Mouse (Mus musculus) MEL (cell line): ENCODE results near the gene Lpar5. TPM values are rescaled to one million over a fixed set of nuclear protein-coding genes. Genes with fewer than 3 reads are reported as not detected.
A peak's percentile ranks its signal among the peaks of the same experiment; 100 is the strongest.

ENCODE experiments used
- DNase-seq: peaks from one replicate; pipeline ENCODE4 v3.0.0; 2011; ENCODE audit warnings: low read depth, low spot score
- H3K27ac ChIP-seq: 2 replicates; pipeline ENCODE4 v1.5.1; 2012; ENCODE audit warnings: low read depth, mild to moderate bottlenecking, control low read depth, low read length, moderate library complexity; ENCODE audit not compliant: control insufficient read depth
- H3K27me3 ChIP-seq, 2 experiments: fragments of 150-350 bp in 1 of 2; sonication (generic) in 1 of 2; 2 replicates each; pipeline ENCODE4 v1.6.1; 2012; ENCODE audit warnings: low read length in 2 of 2, mild to moderate bottlenecking in 2 of 2, improper control_type of control experiment in 1 of 2, moderate library complexity in 1 of 2; ENCODE audit not compliant: insufficient read depth in 2 of 2, control insufficient read depth in 1 of 2
- H3K36me3 ChIP-seq, 2 experiments: 2 replicates each; pipeline ENCODE4 v1.6.1; 2012 to 2014; ENCODE audit warnings: low read length in 2 of 2, improper control_type of control experiment in 1 of 2, inconsistent platforms in 1 of 2, mild to moderate bottlenecking in 1 of 2; ENCODE audit not compliant: insufficient read depth in 2 of 2, control insufficient read depth in 1 of 2
- H3K4me1 ChIP-seq, 2 experiments: fragments of 150-350 bp in 1 of 2; sonication (generic) in 1 of 2; 2 replicates each; pipeline ENCODE4 v1.6.1; 2012; ENCODE audit warnings: low read length in 2 of 2, improper control_type of control experiment in 1 of 2, mild to moderate bottlenecking in 1 of 2; ENCODE audit not compliant: insufficient read depth in 2 of 2, control insufficient read depth in 1 of 2
- H3K4me3 ChIP-seq, 2 experiments: fragments of 150-350 bp in 1 of 2; sonication (generic) in 1 of 2; 2 replicates each; pipeline ENCODE4 v1.5.1; 2012; ENCODE audit warnings: low read depth in 2 of 2, low read length in 2 of 2, mild to moderate bottlenecking in 2 of 2, moderate library complexity in 2 of 2, control low read depth in 1 of 2, improper control_type of control experiment in 1 of 2; ENCODE audit not compliant: control insufficient read depth in 1 of 2, insufficient read depth in 1 of 2
- H3K79me2 ChIP-seq: 2 replicates; pipeline ENCODE4 v1.6.1; 2012; ENCODE audit warnings: mild to moderate bottlenecking, low read length, moderate library complexity; ENCODE audit not compliant: control insufficient read depth, poor library complexity, insufficient read depth
- H3K9ac ChIP-seq: 2 replicates; pipeline ENCODE4 v1.6.1; 2012; ENCODE audit warnings: low read depth, mild to moderate bottlenecking, control low read depth, low read length, moderate library complexity; ENCODE audit not compliant: control insufficient read depth, poor library complexity, severe bottlenecking
- H3K9me3 ChIP-seq: fragments of 150-350 bp; sonication (generic); replicated peaks from 2 replicates; pipeline ENCODE4 v1.6.1; 2012; ENCODE audit warnings: mild to moderate bottlenecking, low read length, improper control_type of control experiment, moderate library complexity; ENCODE audit not compliant: insufficient read depth
- CHD2 ChIP-seq: IDR thresholded peaks from 2 replicates; pipeline ENCODE4 v1.6.1; 2011; ENCODE audit warnings: low read length, improper control_type of control experiment
- ELF1 ChIP-seq: IDR thresholded peaks from 2 replicates; pipeline ENCODE4 v1.6.1; 2014; ENCODE audit warnings: low read depth, mild to moderate bottlenecking, inconsistent platforms, low read length, improper control_type of control experiment, moderate library complexity
- EP300 ChIP-seq, 2 experiments: IDR thresholded peaks; 2 replicates each; pipeline ENCODE4 v1.6.1; 2011; ENCODE audit warnings: improper control_type of control experiment in 2 of 2, low read length in 2 of 2, low read depth in 1 of 2, mild to moderate bottlenecking in 1 of 2
- GABPA ChIP-seq: IDR thresholded peaks from 2 replicates; pipeline ENCODE4 v1.6.1; 2012; ENCODE audit warnings: low read depth, mild to moderate bottlenecking, inconsistent platforms, low read length, improper control_type of control experiment, moderate library complexity
- HCFC1 ChIP-seq: IDR thresholded peaks from 2 replicates; pipeline ENCODE4 v1.6.1; 2012; ENCODE audit warnings: low read depth, mild to moderate bottlenecking, inconsistent platforms, low read length, improper control_type of control experiment, moderate library complexity
- JUND ChIP-seq: IDR thresholded peaks from 2 replicates; pipeline ENCODE4 v1.6.1; 2011; ENCODE audit warnings: low read depth, mild to moderate bottlenecking, improper control_type of control experiment, low read length
- KAT2A ChIP-seq: conservative IDR thresholded peaks from 2 replicates; pipeline ENCODE4 v1.6.1; 2012; ENCODE audit warnings: low read depth, low read length, improper control_type of control experiment, inconsistent platforms
- MAFK ChIP-seq: IDR thresholded peaks from 2 replicates; pipeline ENCODE4 v1.6.1; 2011; ENCODE audit warnings: low read depth, mild to moderate bottlenecking, low read length, improper control_type of control experiment, borderline replicate concordance
- MAX ChIP-seq: IDR thresholded peaks from 2 replicates; pipeline ENCODE4 v1.6.1; 2011; ENCODE audit warnings: low read length, improper control_type of control experiment
- MAZ ChIP-seq: IDR thresholded peaks from 2 replicates; pipeline ENCODE4 v1.6.1; 2012; ENCODE audit warnings: low read depth, mild to moderate bottlenecking, inconsistent platforms, low read length, improper control_type of control experiment
- MEF2A ChIP-seq: IDR thresholded peaks from 2 replicates; pipeline ENCODE4 v1.6.1; 2014; ENCODE audit warnings: low read depth, mild to moderate bottlenecking, inconsistent platforms, low read length, improper control_type of control experiment; ENCODE audit not compliant: poor library complexity, insufficient replicate concordance, severe bottlenecking; ENCODE audit errors: extremely low read depth
- MXI1 ChIP-seq: IDR thresholded peaks from 2 replicates; pipeline ENCODE4 v1.6.1; 2011; ENCODE audit warnings: mild to moderate bottlenecking, low read depth, low read length, improper control_type of control experiment
- MYB ChIP-seq: IDR thresholded peaks from 2 replicates; pipeline ENCODE4 v1.6.1; 2011; ENCODE audit warnings: mild to moderate bottlenecking, low read depth, low read length, improper control_type of control experiment
- MYC ChIP-seq: IDR thresholded peaks from 2 replicates; pipeline ENCODE4 v1.6.1; 2011; ENCODE audit warnings: low read depth, mild to moderate bottlenecking, low read length, improper control_type of control experiment, moderate library complexity
- POLR2A ChIP-seq, 2 experiments: IDR thresholded peaks; 2 replicates each; pipeline ENCODE4 v1.6.1; 2011 to 2012; ENCODE audit warnings: low read length in 2 of 2, mild to moderate bottlenecking in 2 of 2, control low read depth in 1 of 2, improper control_type of control experiment in 1 of 2, low read depth in 1 of 2, moderate library complexity in 1 of 2; ENCODE audit not compliant: control insufficient read depth in 1 of 2, insufficient read depth in 1 of 2, poor library complexity in 1 of 2
- POLR2AphosphoS2 ChIP-seq: IDR thresholded peaks from 2 replicates; pipeline ENCODE4 v1.6.1; 2011; ENCODE audit warnings: low read length, improper control_type of control experiment
- POLR2AphosphoS5 ChIP-seq: IDR thresholded peaks from 2 replicates; pipeline ENCODE4 v1.6.1; 2012; ENCODE audit warnings: low read depth, borderline replicate concordance, mild to moderate bottlenecking, inconsistent platforms, low read length, moderate library complexity, mixed read lengths
- RAD21 ChIP-seq: IDR thresholded peaks from 2 replicates; pipeline ENCODE4 v1.6.1; 2011; ENCODE audit warnings: mild to moderate bottlenecking, low read depth, low read length, improper control_type of control experiment
- RCOR1 ChIP-seq: IDR thresholded peaks from 2 replicates; pipeline ENCODE4 v1.6.1; 2012; ENCODE audit warnings: low read depth, mild to moderate bottlenecking, inconsistent platforms, low read length, improper control_type of control experiment
- SIN3A ChIP-seq: IDR thresholded peaks from 2 replicates; pipeline ENCODE4 v1.6.1; 2012; ENCODE audit warnings: low read length, improper control_type of control experiment, inconsistent platforms
- SMC3 ChIP-seq: IDR thresholded peaks from 2 replicates; pipeline ENCODE4 v1.6.1; 2011; ENCODE audit warnings: low read depth, low read length, improper control_type of control experiment
- TAL1 ChIP-seq: IDR thresholded peaks from 2 replicates; pipeline ENCODE4 v1.6.1; 2012; ENCODE audit warnings: mild to moderate bottlenecking, inconsistent platforms, low read length, moderate library complexity, mixed read lengths
- TBP ChIP-seq: IDR thresholded peaks from 2 replicates; pipeline ENCODE4 v1.8.0; 2011; ENCODE audit warnings: low read depth, low read length, improper control_type of control experiment
- UBTF ChIP-seq: IDR thresholded peaks from 2 replicates; pipeline ENCODE4 v1.6.1; 2012; ENCODE audit warnings: low read depth, mild to moderate bottlenecking, inconsistent platforms, low read length, improper control_type of control experiment, moderate library complexity, borderline replicate concordance; ENCODE audit not compliant: insufficient read depth
- USF2 ChIP-seq, 2 experiments: IDR thresholded peaks; 2 replicates each; pipeline ENCODE4 v1.6.1; 2011 to 2012; ENCODE audit warnings: improper control_type of control experiment in 2 of 2, low read length in 2 of 2, borderline replicate concordance in 1 of 2, inconsistent platforms in 1 of 2, low read depth in 1 of 2, mild to moderate bottlenecking in 1 of 2; ENCODE audit not compliant: insufficient read depth in 1 of 2
- ZC3H11A ChIP-seq: IDR thresholded peaks from 2 replicates; pipeline ENCODE4 v1.6.1; 2012; ENCODE audit warnings: low read depth, mild to moderate bottlenecking, inconsistent platforms, low read length, improper control_type of control experiment
- ZNF384 ChIP-seq: IDR thresholded peaks from 2 replicates; pipeline ENCODE4 v1.6.1; 2012; ENCODE audit warnings: low read depth, mild to moderate bottlenecking, inconsistent platforms, low read length, improper control_type of control experiment
- polyA plus RNA-seq, 2 experiments: library from polyadenylated mRNA; stranded (reverse) in 1 of 2; unstranded in 1 of 2; fragments of >175 nt in 1 of 2; fragments of >200 nt in 1 of 2; gene quantifications; 2 replicates each; pipeline versions ENCODE4 v1.2.1 to v1.2.4; 2012; ENCODE audit warnings: low replicate concordance in 2 of 2, low read depth in 1 of 2; ENCODE audit not compliant: insufficient read length in 2 of 2, insufficient read depth in 1 of 2, missing spikeins in 1 of 2
- total RNA-seq: library from RNA; depleted of rRNA; stranded (reverse); fragments of 300-350 nt; gene quantifications from 2 replicates; pipeline ENCODE4 v1.2.3, GENCODE M21; 2012

Lpar5 gene
- total and polyA plus RNA-seq, 3 experiments = 2.8 to 16.2 TPM; not detected in 1

- no peak for TF ChIP-seq MAFK
- no peak for TF ChIP-seq TAL1
- TF ChIP-seq RAD21 = no peak
- TF ChIP-seq, all 39 proteins: peak for 14
Observed at GRCm38 (mm10) chr6:125039533-125040153, 28.1 kb upstream of the Lpar5 start, which contains the start of gene Ing4 (continued).

- Histone ChIP-seq H3K9me3 (no peaks in the 10 kb centered on the region), H3K27me3 (no peaks in the 10 kb centered on the region), H3K4me3 (peak overlapping the region; percentile 81 to 86), H3K4me1 (peaks cover 13 to 18% of the 10 kb centered on the region in 2 experiments), H3K79me2 (peaks cover 5% of the 10 kb centered on the region; the same call in 1 of the 2 replicates), H3K9ac (peak overlapping the region; percentile 80), H3K36me3 (peaks cover 0 to 22% of the 10 kb centered on the region in 2 experiments; a peak in 3 of 4 replicates), H3K27ac (peak overlapping the region; percentile 88)
- TF ChIP-seq CHD2 (no peak), POLR2AphosphoS5 (no peak), GABPA (no peak), MEF2A (no peak), JUND (peak; percentile 42; the same call in 1 of the 2 replicates)
- DNase-seq = peak; percentile 49
Observed at GRCm38 (mm10) chr6:125040221-125040620, 27.5 kb upstream of the Lpar5 start.

DNA sequence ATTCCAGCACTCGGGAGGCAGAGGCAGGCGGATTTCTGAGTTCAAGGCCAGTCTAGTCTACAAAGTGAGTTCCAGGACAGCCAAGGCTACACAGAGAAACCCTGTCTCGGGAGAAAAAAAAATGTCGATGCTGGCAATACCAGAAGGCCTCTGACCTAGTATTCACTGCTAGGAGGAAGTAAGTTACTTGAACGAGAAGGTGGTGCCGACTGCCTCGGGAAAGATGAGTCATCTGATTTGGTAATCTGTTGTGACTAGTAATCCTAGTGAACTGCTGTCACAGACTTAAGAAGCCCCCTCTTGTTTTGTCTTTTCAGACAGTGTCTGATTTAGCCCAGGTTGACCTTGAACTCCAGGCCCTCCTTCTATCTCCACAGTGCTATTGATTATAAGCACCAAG, 26.7 kb upstream of the Lpar5 start:
- Histone ChIP-seq H3K27me3 (no peaks in the 10 kb centered on the region), H3K36me3 (peaks cover 0 to 22% of the 10 kb centered on the region in 2 experiments; a peak in 3 of 4 replicates), H3K79me2 (peaks cover 5% of the 10 kb centered on the region; the same call in 1 of the 2 replicates), H3K4me3 (peak overlapping the region; percentile 81 to 86), H3K9me3 (no peaks in the 10 kb centered on the region), H3K4me1 (peaks cover 13 to 18% of the 10 kb centered on the region in 2 experiments), H3K9ac (peak overlapping the region; percentile 80), H3K27ac (peak overlapping the region; percentile 88)
- peak; percentile 91 for DNase-seq
- TF ChIP-seq ELF1 = no peak
- no peak for TF ChIP-seq MEF2A
- TF ChIP-seq TAL1 = no peak
- no peak for TF ChIP-seq POLR2AphosphoS2
- peak; percentile 30; the same call in 1 of the 2 replicates for TF ChIP-seq MXI1
- no peak for TF ChIP-seq ZC3H11A
- TF ChIP-seq KAT2A = no peak
- TF ChIP-seq SIN3A = peak; percentile 61; the same call in 1 of the 2 replicates
- peak; percentile 32 to 74; a peak in 2 of 4 replicates for TF ChIP-seq EP300 (IDR thresholded peaks at IDR 0.05; ENCODE audit: low read depth in 1 of 2, low read length in 2 of 2)
- TF ChIP-seq RCOR1 = peak; percentile 13; the same call in 1 of the 2 replicates
- no peak for TF ChIP-seq SMC3
- no peak for TF ChIP-seq MYB
- TF ChIP-seq USF2 (IDR thresholded peaks at IDR 0.05; ENCODE audit: borderline replicate concordance in 1 of 2, insufficient read depth in 1 of 2, low read depth in 1 of 2, low read length in 2 of 2) = no peak
- no peak for TF ChIP-seq POLR2AphosphoS5
- no peak for TF ChIP-seq MAX
- no peak for TF ChIP-seq RAD21
- TF ChIP-seq TBP = peak; percentile 38; the same call in 1 of the 2 replicates
- TF ChIP-seq POLR2A (IDR thresholded peaks at IDR 0.05; ENCODE audit: control insufficient read depth in 1 of 2, insufficient read depth in 1 of 2, low read depth in 1 of 2, low read length in 2 of 2, poor library complexity in 1 of 2) = peak in 1 of 2 experiments; percentile 58; a peak in 2 of 4 replicates
- peak; percentile 73; the same call in 1 of the 2 replicates for TF ChIP-seq MAFK
- peak; percentile 80 for TF ChIP-seq ZNF384
- TF ChIP-seq MAZ = no peak
- TF ChIP-seq UBTF = no peak
- no peak for TF ChIP-seq MYC
- TF ChIP-seq HCFC1 = peak; percentile 60; the same call in 1 of the 2 replicates
